Mouse (Mus musculus): ENCODE results near the gene Trex1. TPM values are rescaled to one million over a fixed set of nuclear protein-coding genes. Genes with fewer than 3 reads are reported as not detected.

Gene Trex1
- polyA plus RNA-seq, 1 experiment from 2014 or later, result 13.3 TPM

DNA sequence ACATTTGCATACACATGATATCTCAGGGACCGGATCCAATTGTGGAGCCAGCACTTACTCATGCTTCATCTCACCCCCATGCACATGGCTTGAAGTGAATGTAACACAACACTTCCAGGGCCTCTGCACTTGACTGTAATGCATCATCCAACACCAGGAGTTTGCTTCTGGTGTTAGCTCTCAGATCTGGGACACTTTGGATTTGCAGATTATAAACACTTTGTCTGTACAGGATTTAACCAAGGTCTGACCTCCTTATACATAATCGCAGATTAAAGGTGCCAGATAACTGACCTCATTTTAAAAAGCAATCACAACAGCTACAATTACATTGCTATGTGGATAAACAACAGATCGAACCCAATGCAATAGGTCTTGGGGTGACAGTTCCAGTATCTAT lies 21.0 kb upstream of the Trex1 start:
- peak overlapping the region; percentile 75; the same call in 1 of the 2 replicates for H3K4me2 ChIP-seq (replicated peaks; ENCODE audit: low read depth, low read length)
- peaks cover 10% of the 10 kb centered on the region for H3K4me1 ChIP-seq (ENCODE audit: control insufficient read depth, insufficient read depth, low read length)
- H3K9ac ChIP-seq (ENCODE audit: low read depth, low read length), result no peak overlapping the region
- no peaks in the 10 kb centered on the region for H3K9me3 ChIP-seq (ENCODE audit: control insufficient read depth, low read length)
- ATAC-seq (ENCODE audit: low FRiP score, low TSS enrichment), result no peak
- 92% methylated on average over 3 of the region's 3 CpGs for WGBS
- no peak overlapping the region; the same call in 1 of the 2 replicates for H3K4me3 ChIP-seq (ENCODE audit: low read length)
- H3K36me3 ChIP-seq (ENCODE audit: control insufficient read depth, insufficient read depth, low read length), result peaks cover 21% of the 10 kb centered on the region
- H3K27ac ChIP-seq (ENCODE audit: low read depth, low read length), result no peak overlapping the region
- no peaks in the 10 kb centered on the region for H3K27me3 ChIP-seq (ENCODE audit: control insufficient read depth, insufficient read depth, low read length)

DNA sequence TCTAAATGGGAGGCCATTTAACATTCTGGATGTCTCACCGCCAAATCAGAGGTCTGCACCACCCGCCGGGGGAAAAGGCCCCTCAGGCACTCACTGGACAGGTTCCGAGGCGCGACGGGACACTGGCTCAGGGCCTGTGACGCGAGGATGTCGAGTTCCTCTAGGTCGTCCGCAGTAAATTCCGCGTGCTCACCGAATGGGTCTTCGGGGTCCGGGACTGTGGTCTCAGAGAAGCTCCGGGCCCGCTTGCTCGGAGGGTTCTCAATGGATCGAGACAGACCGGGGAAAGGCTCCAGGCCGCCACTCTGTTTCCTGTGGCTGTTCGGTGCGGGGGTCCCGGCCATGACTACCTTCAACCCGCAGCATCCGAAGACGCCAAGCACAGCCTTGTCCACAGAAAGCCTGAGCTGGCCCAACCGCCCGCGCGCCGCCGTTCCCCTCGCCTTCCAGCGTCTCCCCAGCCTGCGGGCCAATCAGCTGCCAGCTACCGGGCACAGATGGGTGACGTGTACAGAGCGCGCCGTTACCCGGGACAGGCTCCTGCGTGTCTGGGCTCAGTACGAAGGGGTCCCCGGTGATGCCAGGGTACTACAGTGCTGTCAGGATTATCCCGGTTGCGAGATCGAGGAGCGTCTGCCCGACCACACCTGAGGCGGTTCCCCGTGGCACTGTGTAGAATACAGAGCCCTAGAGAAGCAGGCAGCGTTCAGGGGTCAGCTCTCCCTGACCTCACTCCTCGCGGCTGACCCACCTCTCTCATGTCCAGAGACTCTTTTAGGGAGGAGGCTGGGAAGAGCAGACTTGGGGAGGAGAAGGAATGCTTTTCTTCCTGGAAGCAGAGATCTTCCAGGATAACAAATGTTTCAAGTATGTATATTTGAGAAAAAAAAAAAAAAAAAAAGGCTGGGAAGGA lies 14.4 kb upstream of the Trex1 start, which contains the start of gene Atrip:
Atrip (minus strand) TSS at position 464 of the 913 bp plus-strand sequence.
- H3K4me3 ChIP-seq (ENCODE audit: low read length), result peak within 1 kb of the TSS; percentile 66
- peak within 1 kb of the TSS; percentile 34; the same call in 1 of the 2 replicates for H3K27ac ChIP-seq (ENCODE audit: low read depth, low read length)
- peak; percentile 98 for ATAC-seq (ENCODE audit: low FRiP score, low TSS enrichment)
- whole genome bisulfite sequencing, result under 1% methylated on average over 57 of the region's 57 CpGs
- peak within 1 kb of the TSS; percentile 77 for H3K9ac ChIP-seq (ENCODE audit: low read depth, low read length)
- H3K27me3 ChIP-seq (ENCODE audit: control insufficient read depth, insufficient read depth, low read length), result no peaks in the 10 kb centered on the region
- H3K36me3 ChIP-seq (ENCODE audit: control insufficient read depth, insufficient read depth, low read length), result peaks cover 34% of the 10 kb centered on the region
- no peaks in the 10 kb centered on the region for H3K9me3 ChIP-seq (ENCODE audit: control insufficient read depth, low read length)
- H3K4me1 ChIP-seq (ENCODE audit: control insufficient read depth, insufficient read depth, low read length), result peaks cover 15% of the 10 kb centered on the region
- H3K4me2 ChIP-seq (replicated peaks; ENCODE audit: low read depth, low read length), result peak within 1 kb of the TSS; percentile 83

DNA sequence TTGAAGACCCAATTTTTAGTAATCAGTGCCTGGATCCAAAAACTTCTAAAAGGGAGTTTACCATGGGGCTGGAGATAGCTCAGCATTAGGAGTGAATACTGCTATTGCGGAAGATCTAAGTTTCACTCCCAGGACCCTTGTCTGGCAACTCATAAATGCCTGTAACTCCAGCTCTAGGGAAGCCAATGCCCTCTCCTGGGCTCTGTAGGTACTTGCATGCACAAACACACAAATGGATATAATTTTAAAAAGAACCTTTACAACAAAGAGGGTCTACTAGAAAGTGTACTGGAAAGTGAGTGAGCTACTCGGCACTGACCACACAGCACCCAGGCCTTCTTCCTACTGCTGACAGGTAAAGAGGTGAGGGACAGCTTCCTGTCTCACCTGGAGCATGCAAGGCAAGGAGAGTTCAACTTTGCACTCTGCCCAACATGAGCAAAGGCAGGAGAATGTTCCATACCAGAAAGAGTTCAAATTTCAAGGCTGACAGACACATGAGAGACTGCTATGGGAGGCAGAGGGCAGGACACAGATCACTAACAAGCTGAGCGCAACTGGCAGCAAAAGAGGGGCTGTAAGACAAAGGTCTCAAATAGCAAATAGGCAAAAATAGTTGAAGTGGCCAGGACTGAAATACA lies 8.7 kb upstream of the Trex1 start:
- H3K4me3 ChIP-seq (ENCODE audit: low read length), result no peak overlapping the region
- H3K27me3 ChIP-seq (ENCODE audit: control insufficient read depth, insufficient read depth, low read length), result no peaks in the 10 kb centered on the region
- H3K9me3 ChIP-seq (ENCODE audit: control insufficient read depth, low read length), result no peaks in the 10 kb centered on the region
- H3K4me1 ChIP-seq (ENCODE audit: control insufficient read depth, insufficient read depth, low read length), result peaks cover 8% of the 10 kb centered on the region
- WGBS, result 91% methylated on average over 3 of the region's 3 CpGs
- no peak for ATAC-seq (ENCODE audit: low FRiP score, low TSS enrichment)
- H3K4me2 ChIP-seq (replicated peaks; ENCODE audit: low read depth, low read length), result no peak overlapping the region
- no peak overlapping the region for H3K27ac ChIP-seq (ENCODE audit: low read depth, low read length)
- H3K36me3 ChIP-seq (ENCODE audit: control insufficient read depth, insufficient read depth, low read length), result peaks cover 79% of the 10 kb centered on the region
- no peak overlapping the region for H3K9ac ChIP-seq (ENCODE audit: low read depth, low read length)

DNA sequence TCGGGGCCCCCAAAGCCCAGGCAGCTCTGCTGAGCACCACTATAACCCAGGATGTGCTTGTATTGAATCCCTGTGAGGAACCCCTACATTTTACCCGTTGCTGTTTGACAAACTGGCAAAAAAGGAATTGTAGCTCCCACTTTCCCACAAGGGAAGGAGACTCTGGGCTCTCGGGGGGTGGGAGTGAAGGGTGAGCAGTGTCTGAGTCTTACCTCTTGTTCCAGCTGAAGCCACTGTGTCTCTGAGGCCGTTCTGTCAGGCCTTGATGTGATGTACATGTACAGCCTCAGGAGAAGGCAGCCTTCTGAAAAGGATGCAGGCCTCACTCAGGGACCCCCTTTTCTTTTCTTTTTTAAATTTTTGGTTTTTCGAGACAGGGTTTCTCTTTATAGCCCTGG lies 1.4 kb upstream of the Trex1 start:
- H3K4me1 ChIP-seq (ENCODE audit: control insufficient read depth, insufficient read depth, low read length), result peaks cover 4% of the 10 kb centered on the region; the same call in 1 of the 2 replicates
- no peak overlapping the region for H3K4me3 ChIP-seq (ENCODE audit: low read length)
- H3K9ac ChIP-seq (ENCODE audit: low read depth, low read length), result no peak overlapping the region
- no peak overlapping the region for H3K4me2 ChIP-seq (replicated peaks; ENCODE audit: low read depth, low read length)
- no peak for ATAC-seq (ENCODE audit: low FRiP score, low TSS enrichment)
- H3K9me3 ChIP-seq (ENCODE audit: control insufficient read depth, low read length), result no peaks in the 10 kb centered on the region
- no peaks in the 10 kb centered on the region for H3K27me3 ChIP-seq (ENCODE audit: control insufficient read depth, insufficient read depth, low read length)
- peaks cover 76% of the 10 kb centered on the region for H3K36me3 ChIP-seq (ENCODE audit: control insufficient read depth, insufficient read depth, low read length)
- no peak overlapping the region for H3K27ac ChIP-seq (ENCODE audit: low read depth, low read length)
- 89% methylated on average over 5 of the region's 5 CpGs for WGBS

DNA sequence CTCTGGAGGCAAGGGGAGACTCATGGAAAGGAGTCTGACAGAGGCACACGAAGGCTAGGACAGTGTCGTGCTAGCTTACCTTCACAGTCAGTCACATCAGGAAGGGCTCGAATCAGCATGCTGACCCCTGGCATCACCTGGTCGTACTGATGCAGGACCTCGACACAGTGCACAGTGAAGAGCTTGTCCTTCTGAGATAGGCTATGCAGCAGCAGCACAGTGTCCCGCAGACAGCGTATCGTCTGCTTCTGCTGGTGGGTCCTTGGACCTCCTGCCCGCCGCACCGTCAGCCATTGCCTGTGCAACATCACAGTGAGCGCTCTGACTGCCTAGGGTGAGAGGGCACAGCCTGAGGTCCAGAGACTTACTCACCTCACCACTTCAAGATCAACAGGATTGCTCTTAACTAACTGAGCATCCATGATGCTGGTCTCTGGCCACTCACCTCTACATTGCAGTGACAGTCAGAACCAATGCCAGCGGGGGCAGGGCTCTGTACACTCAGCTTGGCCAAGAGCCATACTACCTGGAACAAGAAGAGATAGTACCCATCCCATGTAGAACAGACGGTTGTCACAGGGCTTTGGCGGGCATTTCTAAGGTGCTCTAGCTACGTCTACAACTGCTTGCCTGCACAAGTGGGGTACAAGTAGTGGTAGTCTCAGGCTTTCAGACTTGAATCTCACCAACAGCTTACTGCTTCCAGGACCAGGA lies 807 bp upstream of the Trex1 start:
- ATAC-seq (ENCODE audit: low FRiP score, low TSS enrichment), result 0 out of 2 replicates have a peak, but pooled peaks have one; percentile 0
- Histone ChIP-seq H3K4me1 (ENCODE audit: control insufficient read depth, insufficient read depth, low read length) (peaks cover 8% of the 10 kb centered on the region; the same call in 1 of the 2 replicates), H3K27ac (ENCODE audit: low read depth, low read length) (peak overlapping the region; percentile 90; the same call in 1 of the 2 replicates), H3K27me3 (ENCODE audit: control insufficient read depth, insufficient read depth, low read length) (no peaks in the 10 kb centered on the region), H3K4me3 (ENCODE audit: low read length) (no peak overlapping the region), H3K4me2 (replicated peaks; ENCODE audit: low read depth, low read length) (no peak overlapping the region), H3K36me3 (ENCODE audit: control insufficient read depth, insufficient read depth, low read length) (peaks cover 71% of the 10 kb centered on the region), H3K9me3 (ENCODE audit: control insufficient read depth, low read length) (no peaks in the 10 kb centered on the region), H3K9ac (ENCODE audit: low read depth, low read length) (no peak overlapping the region)
- WGBS, result 92% methylated on average over 16 of the region's 16 CpGs

DNA sequence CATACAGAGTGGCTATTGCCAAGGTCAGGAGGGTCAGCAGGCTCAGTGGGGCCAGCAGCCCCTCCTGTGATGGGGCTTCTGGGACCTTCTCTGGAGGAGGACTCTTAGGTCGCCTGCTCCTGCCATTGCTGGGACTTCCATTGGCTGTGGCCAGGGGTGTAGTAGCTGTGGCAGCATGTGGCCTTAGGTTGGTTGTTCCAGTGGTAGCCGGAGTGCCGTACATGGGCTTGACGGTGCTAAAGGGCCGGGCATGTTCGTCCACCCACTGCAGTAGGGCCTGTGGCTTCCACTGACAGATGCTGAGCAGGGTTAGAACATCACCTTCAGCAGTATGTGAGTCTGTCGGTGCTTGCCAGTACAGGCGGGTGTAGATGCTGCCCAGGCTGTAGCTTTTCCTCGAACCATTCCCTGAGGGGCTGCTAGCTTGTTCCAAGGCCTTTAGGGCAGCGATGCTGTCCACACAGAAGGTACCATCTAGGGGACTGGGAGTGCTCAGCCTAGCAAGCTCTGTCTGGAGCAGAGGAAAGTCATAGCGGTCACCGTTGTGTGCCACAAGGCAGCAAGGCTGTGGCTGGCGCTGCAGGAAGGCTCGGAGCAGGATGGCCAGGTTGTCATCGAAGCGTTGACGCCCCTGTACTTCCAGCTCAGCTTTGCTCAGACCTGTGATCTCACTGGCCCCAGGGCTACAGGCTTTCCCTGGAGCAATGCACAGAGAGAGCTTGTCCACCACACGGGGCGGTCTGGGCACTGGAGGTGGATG lies 1.3 kb downstream of the Trex1 start:
- Histone ChIP-seq H3K4me2 (replicated peaks; ENCODE audit: low read depth, low read length) (no peak overlapping the region), H3K4me1 (ENCODE audit: control insufficient read depth, insufficient read depth, low read length) (peaks cover 16% of the 10 kb centered on the region; the same call in 1 of the 2 replicates), H3K9ac (ENCODE audit: low read depth, low read length) (peak overlapping the region; percentile 62; the same call in 1 of the 2 replicates), H3K27ac (ENCODE audit: low read depth, low read length) (peak overlapping the region; percentile 90; the same call in 1 of the 2 replicates), H3K36me3 (ENCODE audit: control insufficient read depth, insufficient read depth, low read length) (peaks cover 49% of the 10 kb centered on the region), H3K27me3 (ENCODE audit: control insufficient read depth, insufficient read depth, low read length) (no peaks in the 10 kb centered on the region), H3K9me3 (ENCODE audit: control insufficient read depth, low read length) (no peaks in the 10 kb centered on the region), H3K4me3 (ENCODE audit: low read length) (no peak overlapping the region; the same call in 1 of the 2 replicates)
- 97% methylated on average over 19 of the region's 19 CpGs for WGBS
- ATAC-seq (ENCODE audit: low FRiP score, low TSS enrichment), result no peak

DNA sequence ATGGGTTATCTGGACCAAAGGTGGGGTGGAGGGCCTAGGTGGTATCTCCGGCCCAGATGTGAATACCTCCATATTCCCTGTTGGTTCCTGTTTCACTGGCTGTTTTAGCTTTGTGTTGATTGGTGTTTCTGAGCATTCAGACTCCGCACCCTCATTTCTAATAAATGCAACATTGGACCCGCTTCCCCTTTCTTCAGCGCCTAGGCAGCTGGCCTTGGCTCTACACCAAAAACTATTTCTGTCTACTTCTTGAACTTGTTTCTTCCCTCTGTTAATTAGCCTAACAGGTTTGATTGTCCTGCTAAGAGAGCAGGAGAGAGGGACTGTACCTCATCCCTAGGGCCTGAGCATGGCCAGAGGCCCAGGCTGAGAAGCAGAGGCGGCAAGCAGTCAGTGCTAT lies 2.0 kb downstream of the Trex1 start:
- no peak for ATAC-seq (ENCODE audit: low FRiP score, low TSS enrichment)
- WGBS, result 96% methylated on average over 5 of the region's 5 CpGs
- Histone ChIP-seq H3K4me2 (replicated peaks; ENCODE audit: low read depth, low read length) (no peak overlapping the region), H3K9ac (ENCODE audit: low read depth, low read length) (no peak overlapping the region), H3K4me3 (ENCODE audit: low read length) (no peak overlapping the region), H3K27me3 (ENCODE audit: control insufficient read depth, insufficient read depth, low read length) (no peaks in the 10 kb centered on the region), H3K36me3 (ENCODE audit: control insufficient read depth, insufficient read depth, low read length) (peaks cover 43% of the 10 kb centered on the region), H3K9me3 (ENCODE audit: control insufficient read depth, low read length) (no peaks in the 10 kb centered on the region), H3K4me1 (ENCODE audit: control insufficient read depth, insufficient read depth, low read length) (peaks cover 16% of the 10 kb centered on the region; the same call in 1 of the 2 replicates), H3K27ac (ENCODE audit: low read depth, low read length) (no peak overlapping the region)

DNA sequence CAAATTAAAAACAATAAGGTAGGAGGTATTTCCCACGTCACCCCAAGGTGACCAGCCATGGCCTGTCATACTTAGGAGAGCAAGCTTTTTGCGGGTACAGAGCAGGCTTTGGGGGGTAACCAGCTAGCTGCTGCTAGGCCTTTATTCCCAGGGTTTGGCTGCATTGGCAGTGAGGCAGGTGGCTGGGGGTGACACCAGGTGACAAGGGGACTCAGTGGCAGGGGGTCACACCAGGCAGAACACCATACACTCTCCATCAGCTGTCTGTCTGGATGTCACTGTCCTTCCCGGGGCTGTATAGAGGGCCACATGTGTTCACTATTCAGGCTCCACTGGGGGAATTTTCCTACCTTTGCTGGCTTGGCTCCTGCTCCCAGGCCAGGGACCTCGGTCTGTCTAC lies 2.6 kb downstream of the Trex1 start:
- Histone ChIP-seq H3K36me3 (ENCODE audit: control insufficient read depth, insufficient read depth, low read length) (peaks cover 38% of the 10 kb centered on the region), H3K27me3 (ENCODE audit: control insufficient read depth, insufficient read depth, low read length) (no peaks in the 10 kb centered on the region), H3K4me1 (ENCODE audit: control insufficient read depth, insufficient read depth, low read length) (peaks cover 16% of the 10 kb centered on the region; the same call in 1 of the 2 replicates), H3K27ac (ENCODE audit: low read depth, low read length) (no peak overlapping the region), H3K9ac (ENCODE audit: low read depth, low read length) (no peak overlapping the region), H3K4me3 (ENCODE audit: low read length) (no peak overlapping the region), H3K4me2 (replicated peaks; ENCODE audit: low read depth, low read length) (no peak overlapping the region), H3K9me3 (ENCODE audit: control insufficient read depth, low read length) (no peaks in the 10 kb centered on the region)
- WGBS, result 87% methylated on average over 4 of the region's 4 CpGs
- ATAC-seq (ENCODE audit: low FRiP score, low TSS enrichment), result no peak

Data from kidney, embryonic 14.5 days (tissue).